ENCODE assay signal across 19 mouse cellular contexts in the genomic region with DNA sequence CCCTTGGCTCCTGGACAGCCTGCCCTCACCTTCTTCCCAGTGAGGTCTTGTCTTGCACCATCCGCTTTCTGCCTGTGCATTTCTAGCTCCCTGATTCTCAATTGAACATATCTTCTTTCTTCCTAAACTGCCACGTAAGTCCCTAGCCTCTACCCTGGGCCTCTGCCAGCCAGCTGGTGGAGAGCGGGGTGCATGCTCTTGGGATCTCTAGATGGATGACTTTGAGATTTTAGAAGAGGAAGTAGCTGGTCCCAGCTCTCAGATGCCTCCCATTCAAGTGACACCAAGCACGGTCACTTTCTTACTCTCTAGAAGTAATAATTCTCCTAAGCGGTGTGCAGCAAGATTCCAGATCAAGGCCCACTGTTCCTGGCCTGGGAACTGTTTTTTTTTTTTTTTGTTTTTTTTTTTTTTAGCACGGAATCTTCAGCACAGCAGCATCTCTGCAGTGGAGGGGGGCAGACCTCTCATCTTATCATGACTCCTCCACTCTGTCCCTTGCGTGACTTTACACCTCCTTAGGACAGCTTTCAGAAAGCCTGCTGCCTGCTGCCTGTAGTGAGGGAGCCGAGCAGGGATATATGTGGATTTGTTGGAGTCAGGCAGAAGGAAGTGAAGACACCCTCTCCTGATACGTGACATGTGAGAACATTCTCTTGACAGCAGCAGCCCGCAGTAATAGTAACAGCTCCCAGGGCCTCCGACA.
A peak's percentile ranks its signal among the peaks of the same experiment; 100 is the strongest.
DNase-seq lines count a peak whose midpoint lies in the region; ATAC-seq lines count a peak whose summit lies in the region.
"Had no signal": no experiment of that assay in that cellular context is flagged by ENCODE, and none has a peak within 500 bp of the region (broad histone marks: within the 10 kb centered on the region; RNA-seq: fewer than 3 reads in every experiment).

No protein-coding gene starts in this region.

- no peaks in the 10 kb centered on the region for H3K4me1 ChIP-seq in lung, embryonic 15.5 days
- H3K4me1 ChIP-seq: embryonic facial prominence, embryonic 12.5 days; hindbrain, embryonic 15.5 days had no signal

- no peak for DNase-seq in frontal cortex, postnatal 10 days (ENCODE audit: low spot score in 2 of 2)
- no peak for DNase-seq in lung, postnatal 36 days
- no peak for DNase-seq in thymus, postnatal 4 days
- no peak for DNase-seq in kidney, postnatal 36 days
- DNase-seq: adrenal gland, adult 8-10 months; adrenal gland, postnatal 36 days; cerebellum, adult 2 months; cerebellum, postnatal 10 days; embryo, embryonic 11 days; gastrocnemius, postnatal 14 days had no signal

- no peak overlapping the region for H3K27ac ChIP-seq in lung, embryonic 15.5 days
- H3K27ac ChIP-seq: embryonic facial prominence, embryonic 12.5 days; heart, embryonic 10.5 days; heart, embryonic 15.5 days; hindbrain, embryonic 15.5 days had no signal

- peak; percentile 6; the same call in 1 of the 2 replicates for ATAC-seq in frontal cortex, adult (ENCODE audit: low TSS enrichment)
- ATAC-seq in lung, embryonic 15.5 days (ENCODE audit: borderline replicate concordance, extremely low read depth, low FRiP score, low TSS enrichment): 0 out of 2 replicates have a peak, but pooled peaks have one; percentile 23
- ATAC-seq in common myeloid progenitor, adult 5-6 weeks (replicated peaks; ENCODE audit: low read depth, poor library complexity, severe bottlenecking): peak; percentile 94
- peak; percentile 87 to 88 for ATAC-seq in hematopoietic stem cell, adult 5-6 weeks (replicated peaks in 1 of 2; ENCODE audit: insufficient read depth in 1 of 2, low FRiP score in 2 of 2, low TSS enrichment in 1 of 2, low read depth in 1 of 2, poor library complexity in 2 of 2, severe bottlenecking in 2 of 2)
- ATAC-seq: intestine, embryonic 16.5 days had no signal

- H3K36me3 ChIP-seq in lung, embryonic 15.5 days: no peaks in the 10 kb centered on the region
- H3K36me3 ChIP-seq: embryonic facial prominence, embryonic 12.5 days; heart, embryonic 10.5 days; heart, embryonic 15.5 days; hindbrain, embryonic 15.5 days had no signal

- no peak overlapping the region for H3K9ac ChIP-seq in lung, embryonic 15.5 days
- H3K9ac ChIP-seq: embryonic facial prominence, embryonic 12.5 days; heart, embryonic 15.5 days; hindbrain, embryonic 15.5 days had no signal

- no peaks in the 10 kb centered on the region for H3K9me3 ChIP-seq in lung, embryonic 15.5 days
- H3K9me3 ChIP-seq: embryonic facial prominence, embryonic 12.5 days; heart, embryonic 10.5 days; heart, embryonic 15.5 days; hindbrain, embryonic 15.5 days had no signal

- WGBS in lung, embryonic 15.5 days: 46% methylated on average over 11 of the region's 11 CpGs

- no peak overlapping the region for H3K4me3 ChIP-seq in lung, embryonic 15.5 days
- H3K4me3 ChIP-seq: embryonic facial prominence, embryonic 12.5 days; heart, embryonic 10.5 days; heart, embryonic 15.5 days; hindbrain, embryonic 15.5 days had no signal

- H3K4me2 ChIP-seq in lung, embryonic 15.5 days: no peak overlapping the region
- H3K4me2 ChIP-seq: embryonic facial prominence, embryonic 12.5 days; heart, embryonic 15.5 days; hindbrain, embryonic 15.5 days had no signal

- H3K27me3 ChIP-seq in lung, embryonic 15.5 days: no peaks in the 10 kb centered on the region
- H3K27me3 ChIP-seq: embryonic facial prominence, embryonic 12.5 days; heart, embryonic 15.5 days; hindbrain, embryonic 15.5 days had no signal

Comparison
In these comparisons a context has a peak if more than half of its experiments do, and no peak if none do; other contexts are left out.
1. ATAC-seq: peak in every context shown above with its lines; median percentile 94 in common myeloid progenitor, adult 5-6 weeks; 88 in hematopoietic stem cell, adult 5-6 weeks; 23 in lung, embryonic 15.5 days; 6 in frontal cortex, adult.